Mouse (Mus musculus) midbrain, embryonic 10.5 days (tissue): ENCODE results near the gene Fads1. TPM values are rescaled to one million over a fixed set of nuclear protein-coding genes. Genes with fewer than 3 reads are reported as not detected.

Experiments
- DNase-seq: peaks from one replicate; pipeline ENCODE4 v3.0.0-alpha.2; 2017; ENCODE audit warnings: low spot score
- H3K27ac ChIP-seq: fragments of 300-500 bp; sonication (generic); replicated peaks from 2 replicates; pipeline ENCODE4 v1.5.1; 2016; ENCODE audit warnings: mild to moderate bottlenecking
- H3K27me3 ChIP-seq: fragments of 300-500 bp; sonication (generic); 2 replicates; pipeline ENCODE4 v1.6.1; 2016; ENCODE audit warnings: low read depth, mild to moderate bottlenecking; ENCODE audit not compliant: poor library complexity, severe bottlenecking
- H3K36me3 ChIP-seq: fragments of 300-500 bp; sonication (generic); 2 replicates; pipeline ENCODE4 v1.6.1; 2016; ENCODE audit warnings: mild to moderate bottlenecking, moderate library complexity
- H3K4me1 ChIP-seq: fragments of 300-500 bp; sonication (generic); 2 replicates; pipeline ENCODE4 v1.6.1; 2016
- H3K4me3 ChIP-seq: fragments of 300-500 bp; sonication (generic); 2 replicates; pipeline ENCODE4 v1.5.1; 2016; ENCODE audit warnings: mild to moderate bottlenecking, moderate library complexity
- H3K9me3 ChIP-seq: fragments of 300-500 bp; sonication (generic); replicated peaks from 2 replicates; pipeline ENCODE4 v1.6.1; 2016; ENCODE audit warnings: mild to moderate bottlenecking
- WGBS: fragments of 180-500 bp; shearing (Covaris S2); methylation state at CpG from one replicate; pipeline ENCODE4 v1.1.7; 2016; 5-methylcytosine and 5-hydroxymethylcytosine counted together
- polyA plus RNA-seq: library from polyadenylated mRNA; unstranded; fragments of >200 nt; fragmentation: Nextera tagmentation; extraction: Ambion mirVana; gene quantifications from 2 replicates; pipeline ENCODE4 v1.2.1, GENCODE M21; 2016

Fads1 gene
- polyA plus RNA-seq, 1 experiment from 2014 or later, result 171 TPM

DNA sequence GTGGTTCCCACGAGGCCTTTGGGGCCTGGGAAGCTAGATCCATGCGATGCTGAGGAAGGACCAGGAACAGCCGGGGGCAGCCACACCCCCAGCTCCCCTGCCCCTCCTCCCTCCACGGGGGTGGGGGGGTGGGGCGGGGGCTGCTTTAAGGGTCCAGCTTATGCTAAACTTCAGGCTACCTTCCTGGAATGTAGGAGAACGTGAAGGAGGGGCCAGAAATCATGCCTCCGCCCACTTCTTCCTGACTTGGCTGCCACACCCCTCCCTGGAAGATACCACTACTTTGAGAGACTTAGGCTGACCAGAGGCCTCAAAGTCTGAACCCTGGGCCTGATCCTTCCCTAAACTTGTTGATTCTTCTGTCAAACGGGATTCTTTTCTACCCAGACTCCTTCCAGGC is 40.0 kb downstream of the Fads1 start:
- H3K27ac ChIP-seq, result no peak overlapping the region; the same call in 1 of the 2 replicates
- H3K4me1 ChIP-seq, result peaks cover 39% of the 10 kb centered on the region
- H3K36me3 ChIP-seq, result no peaks in the 10 kb centered on the region
- no peaks in the 10 kb centered on the region for H3K9me3 ChIP-seq
- no peak overlapping the region for H3K4me3 ChIP-seq
- WGBS, result 47% methylated on average over 7 of the region's 8 CpGs
- no peak for DNase-seq
- H3K27me3 ChIP-seq, result no peaks in the 10 kb centered on the region

DNA sequence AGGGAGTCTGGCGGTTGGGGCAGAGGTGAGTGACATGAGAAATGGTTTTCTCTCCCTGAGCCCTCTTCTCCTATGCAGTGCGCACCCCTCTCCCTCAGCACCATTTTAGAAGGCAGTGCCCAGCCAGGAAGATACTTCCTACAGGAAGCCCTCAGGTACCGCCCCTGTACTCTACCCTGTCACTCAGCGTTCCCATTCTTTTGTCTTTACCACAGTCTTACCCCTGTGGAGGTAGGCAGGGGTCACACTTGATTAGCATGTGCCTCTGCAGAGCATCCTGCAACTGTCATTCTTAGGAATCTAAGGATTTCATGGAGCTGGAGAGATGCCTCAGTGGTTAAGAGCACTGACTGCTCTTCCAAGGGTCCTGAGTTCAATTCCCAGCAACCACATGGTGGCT is 40.9 kb downstream of the Fads1 start:
- Histone ChIP-seq H3K27ac (no peak overlapping the region), H3K9me3 (no peaks in the 10 kb centered on the region), H3K4me1 (peaks cover 40% of the 10 kb centered on the region), H3K36me3 (no peaks in the 10 kb centered on the region), H3K4me3 (no peak overlapping the region), H3K27me3 (no peaks in the 10 kb centered on the region)
- 80% methylated on average over 4 of the region's 4 CpGs for WGBS
- no peak for DNase-seq

DNA sequence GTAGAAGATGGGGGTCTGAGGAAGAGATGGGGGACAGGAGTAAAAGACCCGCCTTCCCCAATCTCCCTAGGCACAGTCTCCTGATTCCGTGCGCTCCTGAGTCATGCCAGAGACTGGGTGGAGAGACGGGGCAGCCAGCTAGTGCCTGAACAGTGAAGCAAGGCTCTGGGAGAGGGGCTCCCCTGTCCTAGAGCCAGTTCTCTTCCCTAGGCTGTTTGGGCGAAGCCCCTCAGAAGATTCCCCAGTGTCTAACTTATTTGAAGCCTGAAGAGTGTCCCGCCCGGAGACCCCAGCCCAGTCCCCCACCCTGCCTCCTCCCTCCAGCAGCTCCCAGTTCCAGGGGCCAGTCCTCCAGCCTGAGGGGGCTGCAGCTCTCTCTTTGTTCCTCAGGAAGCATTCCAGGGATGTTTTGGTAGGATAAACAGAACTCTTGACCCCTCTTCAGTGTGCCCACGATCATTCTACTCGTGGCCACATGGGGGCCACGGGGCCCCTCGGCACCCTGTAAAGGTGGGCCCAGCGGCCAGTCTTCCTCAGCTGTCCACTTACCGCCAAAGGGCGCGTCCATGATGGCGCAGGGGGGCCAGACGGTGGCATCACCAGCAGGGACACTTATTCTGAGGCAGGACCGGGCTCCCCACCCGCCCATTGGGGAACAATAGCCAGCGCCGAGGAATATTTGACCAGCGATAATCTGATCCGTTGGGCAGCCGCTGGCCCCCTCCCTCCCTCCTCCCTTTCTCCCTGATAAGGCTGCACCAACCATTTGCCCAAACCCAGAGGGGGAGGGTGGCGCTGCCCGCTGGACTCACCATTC is 42.2 kb downstream of the Fads1 start:
- Histone ChIP-seq H3K27me3 (no peaks in the 10 kb centered on the region; the same call in 1 of the 2 replicates), H3K36me3 (no peaks in the 10 kb centered on the region), H3K27ac (peak overlapping the region; percentile 89), H3K9me3 (no peaks in the 10 kb centered on the region), H3K4me1 (peaks cover 43% of the 10 kb centered on the region), H3K4me3 (peak overlapping the region; percentile 44)
- DNase-seq, result peak; percentile 54
- 27% methylated on average over 26 of the region's 26 CpGs for WGBS

DNA sequence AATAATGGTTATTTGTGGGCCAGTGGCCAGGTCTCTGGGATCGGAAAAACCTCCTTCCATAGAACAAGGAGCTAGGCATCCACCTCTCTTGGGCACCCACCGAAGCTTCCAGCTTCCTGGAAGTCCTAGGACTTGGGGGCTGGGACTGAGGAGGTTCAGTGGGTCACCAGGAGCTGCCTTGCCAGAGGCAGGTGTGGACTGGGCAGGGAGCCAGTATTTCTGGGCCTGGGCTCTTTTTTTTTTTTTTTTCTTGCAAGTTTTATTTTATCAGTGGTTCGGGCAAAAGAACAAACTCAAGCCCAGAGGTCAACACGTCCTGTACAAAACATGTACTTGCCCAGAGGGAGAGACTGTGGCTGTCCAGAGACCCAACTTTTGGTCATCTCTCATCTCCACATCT is 43.1 kb downstream of the Fads1 start:
- H3K36me3 ChIP-seq, result no peaks in the 10 kb centered on the region
- 94% methylated on average over 4 of the region's 4 CpGs for WGBS
- DNase-seq, result no peak

DNA sequence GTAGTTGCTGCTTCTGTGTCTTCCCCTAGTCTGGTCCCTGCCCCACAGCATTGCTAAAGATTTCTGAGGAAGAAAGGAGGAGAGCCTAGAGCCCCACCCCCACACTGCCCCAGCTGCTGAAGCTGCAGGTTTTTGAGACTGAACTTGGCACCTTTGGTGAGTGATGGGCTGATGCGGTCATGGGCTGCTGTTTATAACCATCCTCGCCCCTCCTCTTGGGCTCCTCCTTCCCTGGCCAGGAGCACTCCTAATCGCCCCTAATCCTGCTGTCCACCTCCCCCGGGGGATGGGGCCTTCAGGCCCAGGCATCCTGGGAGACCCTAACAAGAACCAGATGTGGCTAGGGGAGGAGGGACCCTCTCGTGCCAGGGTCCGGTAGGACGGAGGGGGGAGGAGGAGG is 48.3 kb downstream of the Fads1 start:
- no peak overlapping the region for H3K4me3 ChIP-seq
- peak overlapping the region; percentile 63 for H3K27ac ChIP-seq
- no peaks in the 10 kb centered on the region for H3K36me3 ChIP-seq
- WGBS, result 5% methylated on average over 7 of the region's 7 CpGs
- no peak for DNase-seq
- peaks cover 40% of the 10 kb centered on the region for H3K4me1 ChIP-seq
- H3K27me3 ChIP-seq, result peaks cover 26% of the 10 kb centered on the region
- H3K9me3 ChIP-seq, result no peaks in the 10 kb centered on the region

More for the DNA sequence above, 43.1 kb downstream of the Fads1 start:
- H3K4me1 ChIP-seq, result peaks cover 52% of the 10 kb centered on the region
- peak overlapping the region; percentile 89 for H3K27ac ChIP-seq
- H3K4me3 ChIP-seq, result no peak overlapping the region
- H3K27me3 ChIP-seq, result peaks cover 8% of the 10 kb centered on the region; the same call in 1 of the 2 replicates
- H3K9me3 ChIP-seq, result no peaks in the 10 kb centered on the region

DNA sequence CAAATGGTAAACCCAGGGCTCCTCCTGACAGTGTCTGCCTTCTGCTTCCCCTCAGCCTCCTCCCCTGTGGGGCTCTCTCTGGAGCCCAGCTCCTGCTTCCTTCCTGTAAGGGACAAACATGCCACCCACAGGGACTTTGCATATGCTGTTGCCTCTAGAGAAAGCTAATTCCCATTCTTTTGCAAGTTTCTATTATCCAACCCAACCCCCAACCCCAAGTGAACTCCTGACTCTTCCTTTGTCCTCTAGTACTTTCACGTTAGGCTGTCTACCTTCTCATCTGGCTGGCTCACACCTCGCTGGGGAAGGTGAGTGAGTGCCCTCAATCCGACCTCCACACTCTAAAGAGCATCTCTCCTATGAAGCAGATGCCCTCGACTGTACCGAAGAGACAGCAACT is 49.2 kb downstream of the Fads1 start:
- 10% methylated on average over 5 of the region's 5 CpGs for WGBS

DNA sequence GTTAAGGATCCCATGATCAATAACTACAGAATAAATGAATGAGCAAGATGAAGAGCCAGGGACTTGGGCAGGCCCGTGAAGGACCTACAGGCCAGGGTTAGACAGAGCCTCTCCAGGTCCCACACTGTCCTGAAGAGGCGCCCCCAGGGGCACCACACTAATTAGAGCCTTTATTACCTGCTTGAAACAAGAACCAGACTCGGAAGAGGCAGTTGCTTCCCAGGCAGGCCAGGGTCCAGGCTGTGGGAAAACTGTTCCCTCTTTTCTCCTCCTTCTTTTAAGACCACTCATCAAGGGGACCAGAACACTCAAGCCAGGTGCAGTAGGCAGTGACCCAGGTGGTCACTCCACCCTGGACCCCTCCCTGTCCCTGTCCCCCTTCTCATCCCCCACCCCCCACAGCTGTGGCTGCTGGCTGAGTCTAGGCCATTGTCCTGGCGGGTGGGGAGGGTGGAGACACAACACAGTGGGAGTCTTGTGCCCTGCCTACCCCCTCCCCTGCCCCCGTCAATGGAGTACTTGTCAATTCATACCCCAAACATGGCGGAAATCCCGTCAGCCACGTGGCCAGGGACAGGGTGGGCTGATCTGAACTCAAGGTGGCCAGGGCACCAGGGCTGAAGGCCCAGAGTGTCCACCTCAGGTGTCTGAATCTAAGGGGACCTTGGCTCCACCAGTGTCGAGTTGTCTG is 49.8 kb downstream of the Fads1 start:
- Histone ChIP-seq H3K27ac (no peak overlapping the region; the same call in 1 of the 2 replicates), H3K36me3 (no peaks in the 10 kb centered on the region), H3K4me1 (peaks cover 40% of the 10 kb centered on the region), H3K4me3 (no peak overlapping the region), H3K27me3 (peaks cover 26% of the 10 kb centered on the region), H3K9me3 (no peaks in the 10 kb centered on the region)
- DNase-seq, result no peak
- WGBS, result 35% methylated on average over 9 of the region's 9 CpGs

More for the DNA sequence above, 49.2 kb downstream of the Fads1 start:
- Histone ChIP-seq H3K36me3 (no peaks in the 10 kb centered on the region), H3K9me3 (no peaks in the 10 kb centered on the region), H3K4me3 (no peak overlapping the region), H3K27ac (peak overlapping the region; percentile 63; the same call in 1 of the 2 replicates), H3K27me3 (peaks cover 26% of the 10 kb centered on the region), H3K4me1 (peaks cover 40% of the 10 kb centered on the region)
- DNase-seq, result no peak

DNA sequence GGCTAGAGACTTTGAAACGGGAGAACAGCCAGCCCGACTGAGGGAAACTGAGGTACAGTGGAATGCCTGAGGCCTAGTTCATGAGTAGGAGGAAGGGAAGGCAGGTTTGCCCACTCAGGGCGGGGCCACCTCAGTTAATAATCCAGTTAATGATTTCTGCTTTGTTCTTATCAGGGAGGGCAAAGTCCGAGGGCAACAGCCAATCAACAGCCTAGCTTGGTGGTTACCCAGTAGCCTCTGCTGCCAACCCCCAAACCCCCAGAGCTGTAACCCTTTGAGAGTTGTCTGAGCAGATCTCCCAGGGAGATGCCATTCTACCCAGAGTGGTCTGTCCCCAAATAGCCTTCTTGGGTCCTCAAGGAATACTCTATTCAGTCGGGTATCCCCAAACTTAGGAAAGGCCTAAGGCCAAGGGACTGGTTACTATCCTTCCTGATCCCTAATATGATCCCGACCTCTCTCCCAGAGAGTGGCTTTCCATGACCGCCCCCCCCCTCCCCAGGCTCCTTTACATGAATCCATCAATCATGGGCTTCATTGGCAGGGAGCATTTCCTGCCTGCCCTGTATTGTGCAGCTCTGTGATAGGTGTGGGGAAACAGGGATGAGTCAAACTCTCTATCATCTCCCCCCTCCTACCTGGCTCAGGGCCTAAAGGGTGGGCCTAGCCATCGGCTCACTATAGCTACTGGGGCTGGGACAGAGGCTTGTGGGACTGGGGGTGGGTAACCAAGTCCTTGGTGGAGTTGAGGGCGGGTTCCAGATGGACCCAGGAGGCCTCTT is 53.3 kb downstream of the Fads1 start:
- Histone ChIP-seq H3K9me3 (no peaks in the 10 kb centered on the region), H3K4me1 (peaks cover 41% of the 10 kb centered on the region), H3K4me3 (no peak overlapping the region), H3K27ac (no peak overlapping the region), H3K27me3 (peaks cover 47% of the 10 kb centered on the region), H3K36me3 (no peaks in the 10 kb centered on the region)
- 89% methylated on average over 9 of the region's 9 CpGs for WGBS
- DNase-seq, result no peak

DNA sequence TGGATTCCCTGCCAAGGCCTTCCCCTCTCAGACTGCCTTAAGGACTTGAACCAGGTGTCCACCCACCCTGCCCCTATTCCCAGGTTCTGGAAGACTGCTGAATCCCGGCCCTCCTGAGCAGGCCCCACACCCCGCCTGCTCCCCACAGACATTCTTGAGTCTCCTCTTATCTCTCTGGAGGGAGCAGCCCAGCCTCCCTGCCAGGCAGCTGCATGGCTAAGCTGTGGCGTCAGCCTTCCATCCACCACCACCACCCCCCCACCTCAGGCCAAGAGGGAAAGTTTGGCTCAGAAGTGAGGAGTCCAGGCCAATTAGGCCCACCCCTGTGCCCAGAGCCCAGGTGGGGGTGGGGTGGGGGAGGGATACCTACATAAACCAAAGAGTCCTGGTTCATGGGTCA is 55.8 kb downstream of the Fads1 start:
- Histone ChIP-seq H3K4me1 (peaks cover 29% of the 10 kb centered on the region), H3K4me3 (no peak overlapping the region), H3K36me3 (no peaks in the 10 kb centered on the region), H3K9me3 (no peaks in the 10 kb centered on the region), H3K27ac (no peak overlapping the region), H3K27me3 (peaks cover 50% of the 10 kb centered on the region)
- DNase-seq, result no peak
- 64% methylated on average over 3 of the region's 3 CpGs for WGBS

DNA sequence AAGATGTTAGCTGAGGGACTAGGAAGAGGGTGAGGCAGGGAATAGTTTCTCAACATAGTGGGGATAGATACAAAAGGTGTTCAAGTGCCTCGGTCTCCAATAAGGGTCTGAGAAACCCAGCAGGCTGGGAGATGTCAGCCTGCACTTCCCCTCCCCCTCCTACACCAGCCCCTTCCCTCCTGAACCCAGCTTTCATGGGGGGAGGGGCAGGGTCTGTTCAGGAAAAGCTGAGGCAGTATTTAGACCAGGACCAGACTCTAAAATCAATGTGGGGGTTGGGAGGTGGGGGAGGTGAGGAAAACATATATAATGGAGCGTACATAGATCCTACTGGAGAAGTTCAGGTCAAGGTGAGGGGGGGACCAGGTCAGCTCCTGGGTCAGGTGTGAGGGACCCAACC is 56.7 kb downstream of the Fads1 start:
- H3K9me3 ChIP-seq, result no peaks in the 10 kb centered on the region
- WGBS, result 40% methylated on average over 2 of the region's 2 CpGs
- no peaks in the 10 kb centered on the region for H3K36me3 ChIP-seq
- H3K4me1 ChIP-seq, result peaks cover 39% of the 10 kb centered on the region
- no peak for DNase-seq
- peaks cover 50% of the 10 kb centered on the region for H3K27me3 ChIP-seq
- H3K27ac ChIP-seq, result no peak overlapping the region
- peak overlapping the region; percentile 65; the same call in 1 of the 2 replicates for H3K4me3 ChIP-seq

DNA sequence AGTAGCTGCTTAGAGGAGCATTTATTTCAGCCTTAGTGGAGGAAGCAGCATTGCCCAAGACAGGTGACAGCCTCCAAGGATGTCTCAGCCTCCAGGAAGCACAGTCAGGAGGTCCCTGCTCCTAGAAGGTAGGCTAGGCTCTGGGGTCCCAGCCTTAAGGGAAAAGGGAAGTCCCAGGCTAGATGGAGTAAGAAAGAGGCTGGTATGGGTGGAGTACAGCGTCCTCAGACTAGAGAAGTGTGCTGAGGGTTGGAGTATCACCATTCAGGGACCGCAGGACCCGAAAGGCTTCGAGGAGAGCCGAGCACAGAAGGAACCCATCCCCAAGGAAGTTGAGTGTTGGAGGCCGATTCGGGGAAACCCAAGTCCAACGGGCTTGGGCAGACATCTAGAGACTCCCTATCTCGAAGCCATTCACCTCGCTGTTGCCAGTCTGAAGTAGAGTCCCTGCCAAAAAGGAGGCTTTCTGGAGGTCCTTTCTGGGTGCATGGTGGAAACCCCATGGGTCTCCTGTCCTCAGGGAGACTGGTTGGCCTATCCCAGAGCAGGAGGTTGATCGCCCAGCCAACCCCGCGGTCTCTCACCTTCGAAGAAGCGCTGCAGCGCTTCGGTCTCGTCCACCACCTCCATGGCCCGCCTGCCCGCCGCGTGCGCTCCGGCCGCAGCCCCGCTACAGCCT is 57.4 kb downstream of the Fads1 start:
- H3K4me3 ChIP-seq, result peak overlapping the region; percentile 65
- peaks cover 50% of the 10 kb centered on the region for H3K27me3 ChIP-seq
- 3% methylated on average over 26 of the region's 26 CpGs for WGBS
- peak overlapping the region; percentile 80 for H3K27ac ChIP-seq
- no peaks in the 10 kb centered on the region for H3K9me3 ChIP-seq
- no peaks in the 10 kb centered on the region for H3K36me3 ChIP-seq
- peaks cover 39% of the 10 kb centered on the region for H3K4me1 ChIP-seq
- no peak for DNase-seq

DNA sequence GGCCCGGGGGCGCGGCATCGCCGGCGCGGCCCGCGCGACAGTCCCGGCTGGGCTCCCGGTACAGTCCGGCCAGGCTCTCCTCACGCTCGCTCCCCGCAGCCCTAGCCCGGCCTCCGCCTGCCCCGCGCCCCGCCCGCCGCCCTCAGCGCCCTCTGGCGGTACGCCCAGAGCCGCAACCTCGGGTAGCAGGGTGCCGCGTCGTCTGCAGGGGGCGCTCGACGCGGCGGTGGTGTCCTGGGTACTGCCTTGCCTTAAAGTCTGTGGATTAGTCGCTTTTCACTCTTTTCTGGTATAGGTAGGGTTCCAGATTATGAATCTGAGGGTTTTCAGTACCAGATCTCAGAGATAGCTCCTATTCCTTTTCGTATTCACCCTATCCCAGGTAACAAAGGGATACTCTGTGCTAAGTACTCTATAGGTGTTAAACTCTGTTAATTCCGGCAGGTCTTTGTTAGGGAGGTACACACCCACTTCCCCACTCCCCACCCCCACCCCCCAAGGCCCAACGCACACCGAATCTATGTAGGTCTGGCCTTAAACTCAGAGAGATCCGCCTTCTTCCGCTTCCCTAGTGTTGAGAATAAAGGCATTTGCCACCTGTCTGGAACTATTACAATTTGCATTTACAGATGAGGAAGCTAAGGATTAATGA is 58.1 kb downstream of the Fads1 start, which contains the start of gene Myrf:
Gene Myrf (minus strand): TSS at position 95 of the 652 bp plus-strand sequence.
- Histone ChIP-seq H3K27ac (peak within 1 kb of the TSS; percentile 80), H3K4me3 (peak within 1 kb of the TSS; percentile 65), H3K36me3 (no peaks in the 10 kb centered on the region), H3K4me1 (peaks cover 39% of the 10 kb centered on the region), H3K9me3 (no peaks in the 10 kb centered on the region), H3K27me3 (peaks cover 50% of the 10 kb centered on the region)
- 8% methylated on average over 43 of the region's 43 CpGs for WGBS
- peak; percentile 86 for DNase-seq
